Mouse (Mus musculus) hindbrain, postnatal 0 days (tissue): ENCODE measurements at regions not wholly inside any gene's neighbourhood (a gene's known extent, or its start where the extent isn't known, plus 50 kb on each side); places are given as distances from the start of the nearest gene placed in this dataset.

Experiments used
- ATAC-seq: fragments of 200-750 bp; cut with Nextera tagmentation; 2 replicates; pipeline ENCODE4 v1.8.0; 2017; ENCODE audit warnings: mild to moderate bottlenecking, moderate TSS enrichment, moderate library complexity
- DNase-seq: peaks from one replicate; pipeline ENCODE4 v3.0.0-alpha.2; 2015; ENCODE audit warnings: low spot score
- H3K27ac ChIP-seq: fragments of 300-500 bp; sonication (generic); 2 replicates; pipeline ENCODE4 v1.5.1; 2014; ENCODE audit warnings: mild to moderate bottlenecking
- H3K27me3 ChIP-seq: fragments of 300-500 bp; sonication (generic); 2 replicates; pipeline ENCODE4 v1.6.1; 2014; ENCODE audit warnings: low read length, mixed read lengths; ENCODE audit not compliant: insufficient read depth
- H3K36me3 ChIP-seq: fragments of 300-500 bp; sonication (generic); 2 replicates; pipeline ENCODE4 v1.6.1; 2014; ENCODE audit warnings: low read length, mixed read lengths; ENCODE audit not compliant: insufficient read depth
- H3K4me1 ChIP-seq: fragments of 300-500 bp; sonication (generic); 2 replicates; pipeline ENCODE4 v1.6.1; 2014; ENCODE audit warnings: antibody characterized with exemption, low read length, mixed read lengths; ENCODE audit not compliant: insufficient read depth
- H3K4me2 ChIP-seq: fragments of 300-500 bp; sonication (generic); 2 replicates; pipeline ENCODE4 v1.6.1; 2014; ENCODE audit warnings: low read depth, mild to moderate bottlenecking, low read length, moderate library complexity, mixed read lengths
- H3K4me3 ChIP-seq: fragments of 300-500 bp; sonication (generic); 2 replicates; pipeline ENCODE4 v1.5.1; 2014; ENCODE audit warnings: low read length
- H3K9ac ChIP-seq: fragments of 300-500 bp; sonication (generic); replicated peaks from 2 replicates; pipeline ENCODE4 v1.6.1; 2014; ENCODE audit warnings: mild to moderate bottlenecking, low read length, moderate library complexity, mixed read lengths
- H3K9me3 ChIP-seq: fragments of 300-500 bp; sonication (generic); 2 replicates; pipeline ENCODE4 v1.6.1; 2016; ENCODE audit warnings: low read length, mixed read lengths
- CTCF ChIP-seq: IDR thresholded peaks from 2 replicates; pipeline ENCODE4 v1.5.1; 2016; ENCODE audit warnings: antibody characterized with exemption, control low read depth, low read depth
- WGBS: fragments of 180-500 bp; shearing (Covaris S2); extraction: QIAGEN DNeasy Blood & Tissue Kit; methylation state at CpG from one replicate; pipeline ENCODE4 v1.1.7; 2014; 5-methylcytosine and 5-hydroxymethylcytosine counted together

- ATAC-seq (peak; percentile 86), DNase-seq (peak; percentile 86)
- Histone ChIP-seq H3K27ac (no peak overlapping the region), H3K9ac (no peak overlapping the region), H3K9me3 (no peaks in the 10 kb centered on the region), H3K27me3 (no peaks in the 10 kb centered on the region), H3K4me3 (no peak overlapping the region), H3K4me2 (no peak overlapping the region), H3K4me1 (no peaks in the 10 kb centered on the region), H3K36me3 (no peaks in the 10 kb centered on the region)
- 49% methylated on average over 4 of the region's 4 CpGs for WGBS
- TF ChIP-seq CTCF, result peak; percentile 81
Observed at GRCm38 (mm10) chr2:21940797-21941487, 286.4 kb upstream of the Myo3a start.

GRCm38 (mm10) chr2:21941488-21942000 lies 285.8 kb upstream of the Myo3a start:
- WGBS, result 87% methylated on average over 2 of the region's 2 CpGs
- H3K27me3 ChIP-seq, result no peaks in the 10 kb centered on the region
- no peak for ATAC-seq
- no peak overlapping the region for H3K9ac ChIP-seq
- no peak for DNase-seq
- H3K4me1 ChIP-seq, result no peaks in the 10 kb centered on the region
- no peaks in the 10 kb centered on the region for H3K36me3 ChIP-seq
- no peak overlapping the region for H3K27ac ChIP-seq
- TF ChIP-seq CTCF, result no peak
- H3K9me3 ChIP-seq, result no peaks in the 10 kb centered on the region
- no peak overlapping the region for H3K4me2 ChIP-seq
- no peak overlapping the region for H3K4me3 ChIP-seq

- no peak overlapping the region for H3K4me2 ChIP-seq
- H3K27me3 ChIP-seq, result no peaks in the 10 kb centered on the region
- no peaks in the 10 kb centered on the region for H3K9me3 ChIP-seq
- no peaks in the 10 kb centered on the region for H3K36me3 ChIP-seq
- no peaks in the 10 kb centered on the region for H3K4me1 ChIP-seq
- no peak overlapping the region for H3K4me3 ChIP-seq
- H3K9ac ChIP-seq, result no peak overlapping the region
- 94% methylated on average over 2 of the region's 2 CpGs for WGBS
- no peak overlapping the region for H3K27ac ChIP-seq
- TF ChIP-seq CTCF, result no peak
- no peak for DNase-seq
- ATAC-seq, result no peak
Observed at GRCm38 (mm10) chr2:21943676-21944075, 283.6 kb upstream of the Myo3a start.

- ATAC-seq, result no peak
Observed at GRCm38 (mm10) chr2:21946484-21946883, 280.8 kb upstream of the Myo3a start.

GRCm38 (mm10) chr2:21951279-21951678 lies 276.0 kb upstream of the Myo3a start:
- Histone ChIP-seq H3K9me3 (no peaks in the 10 kb centered on the region), H3K9ac (no peak overlapping the region), H3K4me2 (no peak overlapping the region), H3K4me3 (no peak overlapping the region), H3K36me3 (no peaks in the 10 kb centered on the region), H3K27ac (no peak overlapping the region), H3K4me1 (no peaks in the 10 kb centered on the region), H3K27me3 (no peaks in the 10 kb centered on the region)
- WGBS, result 69% methylated on average over 3 of the region's 3 CpGs
- DNase-seq (no peak), ATAC-seq (no peak)
- TF ChIP-seq CTCF, result no peak

More at GRCm38 (mm10) chr2:21946484-21946883, 280.8 kb upstream of the Myo3a start:
- Histone ChIP-seq H3K36me3 (no peaks in the 10 kb centered on the region), H3K9me3 (no peaks in the 10 kb centered on the region), H3K4me1 (no peaks in the 10 kb centered on the region), H3K9ac (no peak overlapping the region), H3K27ac (no peak overlapping the region), H3K4me2 (no peak overlapping the region), H3K27me3 (no peaks in the 10 kb centered on the region), H3K4me3 (no peak overlapping the region)
- TF ChIP-seq CTCF, result no peak
- DNase-seq, result no peak
- WGBS, result 83% methylated on average over 2 of the region's 2 CpGs

GRCm38 (mm10) chr2:21956112-21956963 lies 271.0 kb upstream of the Myo3a start:
- no peaks in the 10 kb centered on the region for H3K27me3 ChIP-seq
- 49% methylated on average over 3 of the region's 3 CpGs for WGBS
- no peaks in the 10 kb centered on the region for H3K36me3 ChIP-seq

More at GRCm38 (mm10) chr2:21956112-21956963, 271.0 kb upstream of the Myo3a start:
- no peaks in the 10 kb centered on the region for H3K9me3 ChIP-seq
- no peak overlapping the region for H3K9ac ChIP-seq
- H3K4me3 ChIP-seq, result no peak overlapping the region
- ATAC-seq (no peak), DNase-seq (no peak)
- no peak overlapping the region for H3K4me2 ChIP-seq
- no peak for TF ChIP-seq CTCF
- H3K27ac ChIP-seq, result no peak overlapping the region
- no peaks in the 10 kb centered on the region; the same call in 1 of the 2 replicates for H3K4me1 ChIP-seq
